Mouse (Mus musculus) kidney, postnatal 0 days (tissue): ENCODE measurements at regions not wholly inside any gene's neighbourhood (a gene's known extent, or its start where the extent isn't known, plus 50 kb on each side); places are given as distances from the start of the nearest gene placed in this dataset.
A peak's percentile ranks its signal among the peaks of the same experiment; 100 is the strongest.

ENCODE experiments used
- ATAC-seq: fragments of 200-750 bp; cut with Nextera tagmentation; replicated peaks from 2 replicates; pipeline ENCODE4 v1.8.0; 2017; ENCODE audit warnings: low read depth, moderate number of reproducible peaks, moderate TSS enrichment, moderate library complexity; ENCODE audit not compliant: low FRiP score
- DNase-seq: peaks from one replicate; pipeline ENCODE4 v3.0.0-alpha.2; 2016; ENCODE audit warnings: low spot score
- H3K27ac ChIP-seq: fragments of 300-500 bp; sonication (generic); 2 replicates; pipeline ENCODE4 v1.5.1; 2014; ENCODE audit warnings: mild to moderate bottlenecking
- H3K27me3 ChIP-seq: fragments of 300-500 bp; sonication (generic); 2 replicates; pipeline ENCODE4 v1.6.1; 2014; ENCODE audit warnings: low read length, mixed read lengths; ENCODE audit not compliant: insufficient read depth
- H3K36me3 ChIP-seq: fragments of 300-500 bp; sonication (generic); 2 replicates; pipeline ENCODE4 v1.6.1; 2014; ENCODE audit warnings: low read length, mixed read lengths; ENCODE audit not compliant: insufficient read depth
- H3K4me1 ChIP-seq: fragments of 300-500 bp; sonication (generic); replicated peaks from 2 replicates; pipeline ENCODE4 v1.6.1; 2014; ENCODE audit warnings: antibody characterized with exemption, low read length, mixed read lengths; ENCODE audit not compliant: insufficient read depth
- H3K4me2 ChIP-seq: fragments of 300-500 bp; sonication (generic); 2 replicates; pipeline ENCODE4 v1.6.1; 2014; ENCODE audit warnings: mild to moderate bottlenecking, low read length, moderate library complexity, mixed read lengths
- H3K4me3 ChIP-seq: fragments of 300-500 bp; sonication (generic); replicated peaks from 2 replicates; pipeline ENCODE4 v1.5.1; 2014; ENCODE audit warnings: low read depth, low read length
- H3K9ac ChIP-seq: fragments of 300-500 bp; sonication (generic); 2 replicates; pipeline ENCODE4 v1.6.1; 2014; ENCODE audit warnings: low read depth, low read length
- H3K9me3 ChIP-seq: fragments of 300-500 bp; sonication (generic); replicated peaks from 2 replicates; pipeline ENCODE4 v1.6.1; 2016; ENCODE audit warnings: low read length, inconsistent platforms, mixed read lengths
- CTCF ChIP-seq: IDR thresholded peaks from 2 replicates; pipeline ENCODE4 v1.5.1; 2016; ENCODE audit warnings: antibody characterized with exemption, low read depth, mild to moderate bottlenecking, moderate library complexity
- WGBS: fragments of 180-500 bp; shearing (Covaris S2); extraction: QIAGEN DNeasy Blood & Tissue Kit; methylation state at CpG from one replicate; pipeline ENCODE4 v1.1.7; 2014; 5-methylcytosine and 5-hydroxymethylcytosine counted together

GRCm38 (mm10) chr9:86231692-86232091 lies 233.1 kb downstream of the Ube2cbp start:
- Histone ChIP-seq H3K27me3 (no peaks in the 10 kb centered on the region), H3K27ac (no peak overlapping the region), H3K36me3 (no peaks in the 10 kb centered on the region), H3K4me1 (no peaks in the 10 kb centered on the region), H3K4me2 (no peak overlapping the region), H3K4me3 (no peak overlapping the region), H3K9ac (no peak overlapping the region), H3K9me3 (no peaks in the 10 kb centered on the region)
- 82% methylated on average over 5 of the region's 5 CpGs for WGBS
- no peak for ATAC-seq
- DNase-seq, result no peak
- TF ChIP-seq CTCF, result no peak

- no peaks in the 10 kb centered on the region for H3K4me1 ChIP-seq
- 93% methylated on average over 1 of the region's 1 CpGs for WGBS
- no peak for ATAC-seq
Observed at GRCm38 (mm10) chr9:86232174-86232573, 232.6 kb downstream of the Ube2cbp start.

GRCm38 (mm10) chr9:86233775-86234174 lies 231.0 kb downstream of the Ube2cbp start:
- H3K36me3 ChIP-seq, result no peaks in the 10 kb centered on the region
- DNase-seq, result no peak
- no peak overlapping the region for H3K4me2 ChIP-seq
- H3K9me3 ChIP-seq, result no peaks in the 10 kb centered on the region
- H3K4me3 ChIP-seq, result no peak overlapping the region
- WGBS, result 77% methylated on average over 7 of the region's 7 CpGs
- H3K9ac ChIP-seq, result no peak overlapping the region
- no peaks in the 10 kb centered on the region for H3K4me1 ChIP-seq
- ATAC-seq, result no peak
- no peaks in the 10 kb centered on the region for H3K27me3 ChIP-seq
- no peak for TF ChIP-seq CTCF
- H3K27ac ChIP-seq, result no peak overlapping the region

More at GRCm38 (mm10) chr9:86232174-86232573, 232.6 kb downstream of the Ube2cbp start:
- TF ChIP-seq CTCF, result no peak
- no peak overlapping the region for H3K27ac ChIP-seq
- DNase-seq, result no peak
- H3K27me3 ChIP-seq, result no peaks in the 10 kb centered on the region
- no peak overlapping the region for H3K4me3 ChIP-seq
- no peaks in the 10 kb centered on the region for H3K36me3 ChIP-seq
- H3K9me3 ChIP-seq, result no peaks in the 10 kb centered on the region
- no peak overlapping the region for H3K9ac ChIP-seq
- H3K4me2 ChIP-seq, result no peak overlapping the region

GRCm38 (mm10) chr9:86238691-86239090 lies 226.1 kb downstream of the Ube2cbp start:
- Histone ChIP-seq H3K27ac (no peak overlapping the region), H3K9me3 (no peaks in the 10 kb centered on the region), H3K36me3 (no peaks in the 10 kb centered on the region), H3K9ac (no peak overlapping the region), H3K4me3 (no peak overlapping the region), H3K4me2 (no peak overlapping the region), H3K27me3 (no peaks in the 10 kb centered on the region), H3K4me1 (no peaks in the 10 kb centered on the region)
- no peak for DNase-seq
- 79% methylated on average over 4 of the region's 4 CpGs for WGBS
- no peak for ATAC-seq
- TF ChIP-seq CTCF, result no peak

GRCm38 (mm10) chr9:86240287-86240686 lies 224.5 kb downstream of the Ube2cbp start:
- ATAC-seq (no peak), DNase-seq (peak; percentile 22)
- H3K27me3 ChIP-seq, result no peaks in the 10 kb centered on the region
- TF ChIP-seq CTCF, result no peak
- no peak overlapping the region for H3K4me2 ChIP-seq
- H3K27ac ChIP-seq, result no peak overlapping the region
- no peaks in the 10 kb centered on the region for H3K9me3 ChIP-seq
- H3K4me1 ChIP-seq, result no peaks in the 10 kb centered on the region
- H3K9ac ChIP-seq, result no peak overlapping the region
- no peak overlapping the region for H3K4me3 ChIP-seq
- H3K36me3 ChIP-seq, result no peaks in the 10 kb centered on the region
- 52% methylated on average over 2 of the region's 2 CpGs for WGBS

- DNase-seq (no peak), ATAC-seq (no peak)
- H3K36me3 ChIP-seq, result no peaks in the 10 kb centered on the region
- no peak overlapping the region for H3K27ac ChIP-seq
- H3K9ac ChIP-seq, result no peak overlapping the region
- no peak overlapping the region for H3K4me3 ChIP-seq
- no peaks in the 10 kb centered on the region for H3K9me3 ChIP-seq
- H3K4me2 ChIP-seq, result no peak overlapping the region
- WGBS, result 63% methylated on average over 7 of the region's 7 CpGs
- TF ChIP-seq CTCF, result no peak
- no peaks in the 10 kb centered on the region for H3K27me3 ChIP-seq
- H3K4me1 ChIP-seq, result no peaks in the 10 kb centered on the region
Observed at GRCm38 (mm10) chr9:86240896-86241295, 223.9 kb downstream of the Ube2cbp start.

- 75% methylated on average over 3 of the region's 3 CpGs for WGBS
- H3K4me2 ChIP-seq, result no peak overlapping the region
- no peak overlapping the region for H3K27ac ChIP-seq
- no peak overlapping the region for H3K4me3 ChIP-seq
- TF ChIP-seq CTCF, result no peak
- H3K27me3 ChIP-seq, result no peaks in the 10 kb centered on the region
- no peak for DNase-seq
- H3K9me3 ChIP-seq, result no peaks in the 10 kb centered on the region
- no peak overlapping the region for H3K9ac ChIP-seq
- no peak for ATAC-seq
- no peaks in the 10 kb centered on the region for H3K4me1 ChIP-seq
- no peaks in the 10 kb centered on the region for H3K36me3 ChIP-seq
Observed at GRCm38 (mm10) chr9:86250197-86250596, 214.6 kb downstream of the Ube2cbp start.
